Mouse (Mus musculus) myocyte (in vitro differentiated cells): Measurements from ENCODE around the gene Spop. TPM values are rescaled to one million over a fixed set of nuclear protein-coding genes. Genes with fewer than 3 reads are reported as not detected.

Experiments
- H3K27me3 ChIP-seq: one replicate; pipeline ENCODE4 v1.6.1; 2011; ENCODE audit not compliant: control insufficient read depth, insufficient read depth, insufficient read length
- H3K36me3 ChIP-seq: one replicate; pipeline ENCODE4 v1.6.1; 2011; ENCODE audit not compliant: control insufficient read depth, insufficient read depth
- H3K4me2 ChIP-seq: one replicate; pipeline ENCODE4 v1.6.1; 2011; ENCODE audit warnings: low read depth, control low read depth
- H3K4me3 ChIP-seq: one replicate; pipeline ENCODE4 v1.5.1; 2011; ENCODE audit warnings: mild to moderate bottlenecking, control low read depth, moderate library complexity
- H3K79me2 ChIP-seq: one replicate; pipeline ENCODE4 v1.6.1; 2011; ENCODE audit not compliant: control insufficient read depth, insufficient read depth
- H3ac ChIP-seq: one replicate; pipeline ENCODE4 v1.6.1; 2011; ENCODE audit not compliant: control insufficient read depth, insufficient read length
- CEBPB ChIP-seq: IDR thresholded peaks from 2 replicates; pipeline ENCODE4 v1.6.1; 2011; ENCODE audit warnings: mild to moderate bottlenecking, moderate library complexity; ENCODE audit not compliant: poor library complexity, insufficient read depth, severe bottlenecking
- E2F4 ChIP-seq: IDR thresholded peaks from one replicate; pipeline ENCODE4 v1.6.1; 2011; ENCODE audit warnings: mild to moderate bottlenecking, control low read depth, moderate library complexity; ENCODE audit not compliant: insufficient read depth
- MAX ChIP-seq: IDR thresholded peaks from one replicate; pipeline ENCODE4 v1.6.1; 2011; ENCODE audit warnings: low read depth, mild to moderate bottlenecking, control low read depth
- MYOD1 ChIP-seq, 3 experiments: IDR thresholded peaks; one replicate each; pipeline ENCODE4 v1.6.1; 2011; ENCODE audit warnings: control low read depth in 2 of 3, low read depth in 2 of 3, mild to moderate bottlenecking in 2 of 3, moderate library complexity in 1 of 3; ENCODE audit not compliant: insufficient read length in 2 of 3, control insufficient read depth in 1 of 3
- MYOG ChIP-seq, 3 experiments: IDR thresholded peaks; one replicate each; pipeline ENCODE4 v1.6.1; 2011; ENCODE audit warnings: control low read depth in 2 of 3, low read depth in 2 of 3, mild to moderate bottlenecking in 2 of 3; ENCODE audit not compliant: insufficient read length in 2 of 3, control insufficient read depth in 1 of 3, insufficient read depth in 1 of 3
- POLR2A ChIP-seq: IDR thresholded peaks from one replicate; pipeline ENCODE4 v1.6.1; 2011; ENCODE audit warnings: low read depth, mild to moderate bottlenecking, control low read depth, moderate library complexity; ENCODE audit not compliant: insufficient read length
- POLR2AphosphoS2 ChIP-seq: IDR thresholded peaks from one replicate; pipeline ENCODE4 v1.6.1; 2011; ENCODE audit warnings: low read depth, control low read depth; ENCODE audit not compliant: insufficient read length
- REST ChIP-seq: IDR thresholded peaks from one replicate; pipeline ENCODE4 v1.6.1; 2011; ENCODE audit warnings: mild to moderate bottlenecking, control low read depth, moderate library complexity; ENCODE audit not compliant: insufficient read depth, insufficient read length
- SRF ChIP-seq: IDR thresholded peaks from one replicate; pipeline ENCODE4 v1.6.1; 2011; ENCODE audit warnings: low read depth; ENCODE audit not compliant: control insufficient read depth, insufficient read length
- TCF12 ChIP-seq: IDR thresholded peaks from one replicate; pipeline ENCODE4 v1.6.1; 2011; ENCODE audit warnings: mild to moderate bottlenecking, control low read depth; ENCODE audit not compliant: poor library complexity, insufficient read depth, severe bottlenecking
- TCF3 ChIP-seq: IDR thresholded peaks from one replicate; pipeline ENCODE4 v1.6.1; 2011; ENCODE audit warnings: low read depth, control low read depth; ENCODE audit not compliant: insufficient read length
- USF1 ChIP-seq: IDR thresholded peaks from one replicate; pipeline ENCODE4 v1.6.1; 2011; ENCODE audit warnings: low read depth, mild to moderate bottlenecking, control low read depth, moderate library complexity
- polyA plus RNA-seq: library from polyadenylated mRNA; unstranded; fragments of >200 nt; fragmentation: generic; extraction: Trizol; gene quantifications from one replicate; pipeline ENCODE4 v1.2.1, GENCODE M21; 2012; ENCODE audit warnings: missing spikeins

Spop gene
- polyA plus RNA-seq, 1 experiment = 54.8 TPM

- Histone ChIP-seq H3K4me3 (no peak overlapping the region), H3K27me3 (peaks cover 15% of the 10 kb centered on the region), H3K79me2 (no peaks in the 10 kb centered on the region), H3K4me2 (no peak overlapping the region), H3ac (no peak overlapping the region), H3K36me3 (no peaks in the 10 kb centered on the region)
- TF ChIP-seq CEBPB = no peak
- TF ChIP-seq MYOD1 (IDR thresholded peaks at IDR 0.05; ENCODE audit: control insufficient read depth in 1 of 3, insufficient read length in 2 of 3, low read depth in 2 of 3) = no peak
- no peak for TF ChIP-seq MYOG (IDR thresholded peaks at IDR 0.05; ENCODE audit: control insufficient read depth in 1 of 3, insufficient read depth in 1 of 3, insufficient read length in 2 of 3, low read depth in 2 of 3)
- TF ChIP-seq POLR2A = no peak
- no peak for TF ChIP-seq TCF3
- no peak for TF ChIP-seq TCF12
- TF ChIP-seq MAX = no peak
- no peak for TF ChIP-seq REST
- no peak for TF ChIP-seq SRF
- no peak for TF ChIP-seq E2F4
- TF ChIP-seq POLR2AphosphoS2 = no peak
- TF ChIP-seq USF1 = no peak
Measured at GRCm38 (mm10) chr11:95527307-95527706, 113.4 kb downstream of the Spop start.

- no peaks in the 10 kb centered on the region for H3K36me3 ChIP-seq
- H3K4me2 ChIP-seq = no peak overlapping the region
- H3ac ChIP-seq = no peak overlapping the region
- no peak overlapping the region for H3K4me3 ChIP-seq
- no peaks in the 10 kb centered on the region for H3K79me2 ChIP-seq
- TF ChIP-seq MAX (no peak), MYOD1 (IDR thresholded peaks at IDR 0.05; ENCODE audit: control insufficient read depth in 1 of 3, insufficient read length in 2 of 3, low read depth in 2 of 3) (no peak), CEBPB (no peak), POLR2A (no peak), SRF (no peak), E2F4 (no peak)
- H3K27me3 ChIP-seq = peaks cover 22% of the 10 kb centered on the region
Measured at GRCm38 (mm10) chr11:95528231-95528630, 114.4 kb downstream of the Spop start.

- TF ChIP-seq MAX (no peak), POLR2A (no peak), E2F4 (no peak), MYOD1 (IDR thresholded peaks at IDR 0.05; ENCODE audit: control insufficient read depth in 1 of 3, insufficient read length in 2 of 3, low read depth in 2 of 3) (no peak), CEBPB (no peak), TCF12 (no peak), USF1 (no peak), SRF (no peak), REST (no peak), TCF3 (no peak), POLR2AphosphoS2 (no peak), MYOG (IDR thresholded peaks at IDR 0.05; ENCODE audit: control insufficient read depth in 1 of 3, insufficient read depth in 1 of 3, insufficient read length in 2 of 3, low read depth in 2 of 3) (no peak)
- Histone ChIP-seq H3K4me3 (no peak overlapping the region), H3K27me3 (peaks cover 7% of the 10 kb centered on the region), H3K4me2 (no peak overlapping the region), H3K36me3 (no peaks in the 10 kb centered on the region), H3ac (no peak overlapping the region), H3K79me2 (no peaks in the 10 kb centered on the region)
Measured at GRCm38 (mm10) chr11:95532353-95533072, 118.6 kb downstream of the Spop start.

GRCm38 (mm10) chr11:95533484-95534160, 119.7 kb downstream of the Spop start:
- peak in 2 of 3 experiments; percentile 58 to 62 for TF ChIP-seq MYOD1 (IDR thresholded peaks at IDR 0.05; ENCODE audit: control insufficient read depth in 1 of 3, insufficient read length in 2 of 3, low read depth in 2 of 3)
- TF ChIP-seq MYOG (IDR thresholded peaks at IDR 0.05; ENCODE audit: control insufficient read depth in 1 of 3, insufficient read depth in 1 of 3, insufficient read length in 2 of 3, low read depth in 2 of 3) = peak; percentile 9 to 75 (median 64)
- no peak for TF ChIP-seq USF1
- no peak for TF ChIP-seq POLR2A
- no peak for TF ChIP-seq TCF3
- no peaks in the 10 kb centered on the region for H3K79me2 ChIP-seq
- H3K36me3 ChIP-seq = no peaks in the 10 kb centered on the region
- H3ac ChIP-seq = no peak overlapping the region
- H3K4me3 ChIP-seq = no peak overlapping the region
- H3K4me2 ChIP-seq = no peak overlapping the region
- peaks cover 7% of the 10 kb centered on the region for H3K27me3 ChIP-seq
